ENCODE assay signal across 8 mouse cellular contexts in genomic region chr15:24906957-24907356, GRCm38 (mm10).
DNase-seq lines count a peak whose midpoint lies in the region; ATAC-seq lines count a peak whose summit lies in the region.

No protein-coding gene starts in this region.

- DNase-seq in right cerebral cortex, adult 18-20 months: peak; percentile 5
- DNase-seq in right cerebral cortex, postnatal 14 days: no peak
- DNase-seq in embryo, embryonic 10 days (ENCODE audit: low spot score): peak; percentile 14
- DNase-seq in layer of hippocampus, adult 9-10 months (ENCODE audit: low spot score): peak; percentile 16
- DNase-seq in skeletal muscle tissue, adult 2 months (ENCODE audit: low read depth, low spot score): peak; percentile 3
- no peak for DNase-seq in thymus, postnatal 14 days
- DNase-seq in heart, postnatal 14 days: no peak

- ATAC-seq in megakaryocyte, adult 5-6 weeks (ENCODE audit: poor library complexity, severe bottlenecking): no peak

- intact Hi-C loops in heart, postnatal 14 days (cut with DNase I): no loop called here

Comparison
In these comparisons a context has a peak if more than half of its experiments do, and no peak if none do; other contexts are left out.
1. DNase-seq: peak in right cerebral cortex, adult 18-20 months (single experiment), embryo, embryonic 10 days (single experiment), layer of hippocampus, adult 9-10 months (single experiment) and skeletal muscle tissue, adult 2 months (single experiment); none in right cerebral cortex, postnatal 14 days (single experiment), thymus, postnatal 14 days (single experiment) and heart, postnatal 14 days (0 of 2).